In the genomic region with DNA sequence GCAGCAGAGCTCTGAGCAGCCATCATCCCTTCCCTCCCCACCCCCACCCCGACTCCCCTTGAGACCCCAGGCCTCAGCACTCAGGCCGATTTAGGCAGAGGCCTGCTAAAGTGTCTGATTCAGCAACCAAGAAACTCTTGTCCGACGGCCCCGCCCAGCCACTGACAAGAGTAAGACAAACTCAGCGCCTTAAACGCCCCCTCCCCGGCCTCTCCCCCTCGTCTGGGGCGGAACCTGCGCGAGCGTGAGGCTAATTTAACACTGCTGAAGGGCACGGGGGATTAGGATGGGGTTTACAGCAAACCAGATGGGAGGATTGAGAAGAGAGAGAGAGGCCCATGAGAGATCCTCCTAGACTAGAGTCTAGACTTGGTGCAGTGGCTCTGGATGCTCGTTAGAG, we compare ENCODE assay signal across 9 mouse cellular contexts.
DNase-seq lines count a peak whose midpoint lies in the region; ATAC-seq lines count a peak whose summit lies in the region.
"Had no signal": no experiment of that assay in that cellular context is flagged by ENCODE, and none has a peak within 500 bp of the region (broad histone marks: within the 10 kb centered on the region; RNA-seq: fewer than 3 reads in every experiment).

No protein-coding gene starts in this region.

- intact Hi-C loops in heart, postnatal 36 days (cut with DNase I): no loop called here

- peak; percentile 76 for DNase-seq in heart, embryonic 10.5 days (ENCODE audit: low spot score)
- DNase-seq in heart, postnatal 36 days: no peak
- DNase-seq in ES-CJ7 (ENCODE audit: low read depth, low spot score): peak; percentile 59
- DNase-seq in spleen, adult 12 weeks (ENCODE audit: low spot score): no peak
- DNase-seq in layer of hippocampus, adult 18-20 months (ENCODE audit: low spot score in 2 of 2): no peak

- no peak overlapping the region for H3K9ac ChIP-seq in forebrain, embryonic 12.5 days
- H3K9ac ChIP-seq in liver, embryonic 12.5 days: no peak overlapping the region

- H3K27me3 ChIP-seq in heart, embryonic 10.5 days (ENCODE audit: insufficient read depth, poor library complexity, severe bottlenecking): peaks cover 8% of the 10 kb centered on the region; the same call in 1 of the 2 replicates
- no peaks in the 10 kb centered on the region for H3K27me3 ChIP-seq in forebrain, embryonic 12.5 days
- H3K27me3 ChIP-seq in liver, embryonic 12.5 days (replicated peaks): no peaks in the 10 kb centered on the region

- ATAC-seq in forebrain, embryonic 12.5 days (ENCODE audit: low FRiP score): peak; percentile 64; the same call in 1 of the 2 replicates
- no peak for ATAC-seq in liver, embryonic 12.5 days
- no peak for ATAC-seq in megakaryocyte-erythroid progenitor cell, adult 5-6 weeks (replicated peaks; ENCODE audit: low FRiP score, low TSS enrichment, poor library complexity, severe bottlenecking)

- H3K27ac ChIP-seq in heart, embryonic 10.5 days: peak overlapping the region; percentile 79
- peak overlapping the region; percentile 50; the same call in 1 of the 2 replicates for H3K27ac ChIP-seq in forebrain, embryonic 12.5 days
- H3K27ac ChIP-seq in liver, embryonic 12.5 days: peak overlapping the region; percentile 41; the same call in 1 of the 2 replicates

- H3K4me2 ChIP-seq in forebrain, embryonic 12.5 days: no peak overlapping the region
- H3K4me2 ChIP-seq in liver, embryonic 12.5 days: no peak overlapping the region

- H3K9me3 ChIP-seq in heart, embryonic 10.5 days: no peaks in the 10 kb centered on the region
- no peaks in the 10 kb centered on the region for H3K9me3 ChIP-seq in forebrain, embryonic 12.5 days
- no peaks in the 10 kb centered on the region for H3K9me3 ChIP-seq in liver, embryonic 12.5 days (replicated peaks)

- WGBS in heart, embryonic 10.5 days: 10% methylated on average over 15 of the region's 15 CpGs
- WGBS in forebrain, embryonic 12.5 days: 5% methylated on average over 15 of the region's 15 CpGs
- 56% methylated on average over 15 of the region's 15 CpGs for WGBS in liver, embryonic 12.5 days (ENCODE audit: insufficient replicate concordance)

- H3K4me1 ChIP-seq in heart, embryonic 10.5 days: peaks cover 41% of the 10 kb centered on the region
- peaks cover 24% of the 10 kb centered on the region for H3K4me1 ChIP-seq in forebrain, embryonic 12.5 days
- H3K4me1 ChIP-seq in liver, embryonic 12.5 days: peaks cover 36% of the 10 kb centered on the region

- H3K4me3 ChIP-seq in heart, embryonic 10.5 days: peak overlapping the region; percentile 15; the same call in 1 of the 2 replicates
- H3K4me3 ChIP-seq in forebrain, embryonic 12.5 days (replicated peaks): no peak overlapping the region
- no peak overlapping the region for H3K4me3 ChIP-seq in liver, embryonic 12.5 days
- H3K4me3 ChIP-seq: erythroblast, embryonic 14.5 days had no signal

- peaks cover 11% of the 10 kb centered on the region; the same call in 1 of the 2 replicates for H3K36me3 ChIP-seq in heart, embryonic 10.5 days
- peaks cover 8% of the 10 kb centered on the region; the same call in 1 of the 2 replicates for H3K36me3 ChIP-seq in forebrain, embryonic 12.5 days (replicated peaks)
- peaks cover 56% of the 10 kb centered on the region for H3K36me3 ChIP-seq in liver, embryonic 12.5 days

Comparison
In these comparisons a context has a peak if more than half of its experiments do, and no peak if none do; other contexts are left out.
1. DNase-seq: peak in heart, embryonic 10.5 days (single experiment) and ES-CJ7 (single experiment); none in heart, postnatal 36 days (0 of 2), spleen, adult 12 weeks (single experiment) and layer of hippocampus, adult 18-20 months (0 of 2).
2. Peak in every context shown above with its lines, with median percentiles within 50 percentile points of each other: H3K27ac ChIP-seq.